Mouse (Mus musculus) C2C12 (cell line): ENCODE results near the gene Ccdc18. TPM values are rescaled to one million over a fixed set of nuclear protein-coding genes. Genes with fewer than 3 reads are reported as not detected.
A peak's percentile ranks its signal among the peaks of the same experiment; 100 is the strongest.
"Not testable (repeated sequence)": the region's sequence is repeated elsewhere in the genome, so short reads cannot be mapped to it uniquely, and the experiment has no call there.

Experiments
- H3K27me3 ChIP-seq: one replicate; pipeline ENCODE4 v1.6.1; 2011; ENCODE audit not compliant: control insufficient read depth, insufficient read depth, insufficient read length
- H3K36me3 ChIP-seq: one replicate; pipeline ENCODE4 v1.6.1; 2011; ENCODE audit not compliant: control insufficient read depth, insufficient read depth
- H3K4me3 ChIP-seq: one replicate; pipeline ENCODE4 v1.5.1; 2011; ENCODE audit warnings: mild to moderate bottlenecking, control low read depth; ENCODE audit not compliant: poor library complexity, insufficient read depth, severe bottlenecking
- H3K79me2 ChIP-seq: one replicate; pipeline ENCODE4 v1.6.1; 2011; ENCODE audit not compliant: control insufficient read depth, insufficient read depth
- H3K79me3 ChIP-seq: one replicate; pipeline ENCODE4 v1.6.1; 2011; ENCODE audit warnings: low read depth, control low read depth
- H3ac ChIP-seq: one replicate; pipeline ENCODE3; 2011; ENCODE audit warnings: low read depth; ENCODE audit not compliant: control insufficient read depth, insufficient read length
- CEBPB ChIP-seq: IDR thresholded peaks from one replicate; pipeline ENCODE4 v1.6.1; 2011; ENCODE audit warnings: low read depth, mild to moderate bottlenecking, control low read depth, moderate library complexity
- CTCF ChIP-seq: IDR thresholded peaks from one replicate; pipeline ENCODE4 v1.5.1; 2011; ENCODE audit not compliant: control insufficient read depth, insufficient read depth, insufficient read length
- FOSL1 ChIP-seq: IDR thresholded peaks from one replicate; pipeline ENCODE4 v1.8.0; 2011; ENCODE audit warnings: mild to moderate bottlenecking, low read length; ENCODE audit not compliant: poor library complexity, insufficient read depth, severe bottlenecking
- MAX ChIP-seq: IDR thresholded peaks from one replicate; pipeline ENCODE4 v1.6.1; 2011; ENCODE audit warnings: mild to moderate bottlenecking, control low read depth
- MYOD1 ChIP-seq: IDR thresholded peaks from one replicate; pipeline ENCODE4 v1.6.1; 2011; ENCODE audit warnings: low read depth; ENCODE audit not compliant: control insufficient read depth, insufficient read length
- MYOG ChIP-seq: IDR thresholded peaks from one replicate; pipeline ENCODE4 v1.6.1; 2011; ENCODE audit not compliant: control insufficient read depth, insufficient read length; ENCODE audit errors: extremely low read depth
- USF1 ChIP-seq: IDR thresholded peaks from one replicate; pipeline ENCODE4 v1.6.1; 2011; ENCODE audit warnings: low read depth, mild to moderate bottlenecking, control low read depth, moderate library complexity
- long read RNA-seq, 2 experiments: library from polyadenylated mRNA; unstranded; transcript quantifications; one replicate each; pipeline ENCODE4 v2.0.0; 2019 to 2020
- polyA plus RNA-seq: library from polyadenylated mRNA; unstranded; fragments of >200 nt; fragmentation: generic; extraction: Trizol; gene quantifications from one replicate; pipeline ENCODE4 v1.2.1, GENCODE M21; 2012; ENCODE audit warnings: missing spikeins

Ccdc18 gene
- 0.55 TPM for polyA plus RNA-seq
- long read RNA-seq, experiment 1, partial matches to known transcripts: 5 of 6 reads
- long read RNA-seq, experiment 1, other reads (novel, unspliced or antisense): 1 of 6 reads
- long read RNA-seq, experiment 2, partial matches to known transcripts: 12 of 17 reads
- long read RNA-seq, experiment 2, other reads (novel, unspliced or antisense): 4 of 17 reads

DNA sequence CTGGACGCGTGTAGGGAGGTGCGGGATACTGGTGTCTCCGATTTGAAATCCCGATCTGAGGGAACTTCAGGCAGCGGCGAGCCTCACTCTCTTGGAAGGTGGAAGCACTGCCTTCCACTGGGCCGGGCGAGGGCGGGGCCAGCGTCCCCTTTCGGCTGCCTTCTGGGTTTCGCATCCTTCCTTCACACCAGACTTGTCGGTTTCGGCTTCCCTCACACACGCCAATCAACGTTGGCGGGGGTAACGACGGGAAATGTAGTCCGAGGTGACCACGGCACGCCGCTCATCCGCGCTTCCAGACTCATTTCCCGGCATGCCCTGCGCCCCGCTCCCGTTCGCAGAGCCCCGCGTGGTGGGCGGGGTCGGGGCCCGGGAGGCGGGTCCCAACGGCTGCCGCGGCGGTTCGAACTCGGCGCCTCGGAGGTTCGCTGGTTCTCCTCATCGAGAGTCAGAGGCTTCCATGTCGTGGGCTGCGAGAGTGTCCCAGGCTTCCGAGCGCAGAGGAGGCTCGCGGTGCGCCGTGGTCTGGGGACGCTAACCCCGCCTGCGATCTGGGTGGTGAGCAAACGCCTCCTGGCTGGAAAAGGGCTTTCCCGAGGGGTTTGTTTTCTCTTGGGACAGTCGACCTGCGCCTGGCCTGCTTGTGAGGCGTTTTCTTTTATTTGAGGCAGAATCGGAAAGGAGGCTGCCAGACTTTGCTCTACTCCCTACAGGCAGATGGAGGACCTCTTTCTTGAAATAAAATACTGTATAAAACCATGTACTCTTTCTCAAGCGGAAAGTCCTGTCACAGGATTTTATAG is at the start of gene Ccdc18, which contains the start of gene Tmed5:
Gene Ccdc18, plus strand, starts transcription at position 435 of the 803 bp plus-strand sequence.
Gene Tmed5, minus strand, starts transcription at position 180 of the 803 bp plus-strand sequence.
- Histone ChIP-seq H3K27me3 (no peaks in the 10 kb centered on the region), H3K79me2 (peaks cover 48% of the 10 kb centered on the region), H3K4me3 (peak within 1 kb of the TSS; percentile 76), H3K79me3 (peaks cover 34% of the 10 kb centered on the region), H3ac (peak within 1 kb of the TSS; percentile 97), H3K36me3 (peaks cover 22% of the 10 kb centered on the region)
- TF ChIP-seq MYOD1 (no peak), CTCF (no peak), CEBPB (no peak), MYOG (no peak), MAX (no peak), USF1 (no peak), FOSL1 (no peak)

DNA sequence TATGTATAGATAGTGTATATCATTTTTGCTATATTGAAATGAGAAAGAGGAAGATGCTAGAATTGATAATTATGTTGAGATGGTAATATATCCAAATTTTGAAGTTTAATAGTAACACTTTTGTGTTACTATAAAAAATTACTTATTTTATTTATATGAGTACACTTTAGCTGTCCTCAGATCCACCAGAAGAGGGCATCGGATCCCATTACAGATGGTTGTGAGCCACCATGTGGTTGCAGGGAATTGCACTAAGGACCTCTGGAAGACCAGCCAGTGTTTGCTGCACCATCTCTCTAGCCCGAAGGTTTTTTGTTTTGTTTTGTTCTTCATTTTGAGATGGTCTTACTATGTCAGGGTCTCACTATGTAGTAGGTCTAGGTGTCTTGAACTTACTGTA is 47.2 kb upstream of the Ccdc18 start:
- peaks cover 29% of the 10 kb centered on the region for H3K79me2 ChIP-seq

DNA sequence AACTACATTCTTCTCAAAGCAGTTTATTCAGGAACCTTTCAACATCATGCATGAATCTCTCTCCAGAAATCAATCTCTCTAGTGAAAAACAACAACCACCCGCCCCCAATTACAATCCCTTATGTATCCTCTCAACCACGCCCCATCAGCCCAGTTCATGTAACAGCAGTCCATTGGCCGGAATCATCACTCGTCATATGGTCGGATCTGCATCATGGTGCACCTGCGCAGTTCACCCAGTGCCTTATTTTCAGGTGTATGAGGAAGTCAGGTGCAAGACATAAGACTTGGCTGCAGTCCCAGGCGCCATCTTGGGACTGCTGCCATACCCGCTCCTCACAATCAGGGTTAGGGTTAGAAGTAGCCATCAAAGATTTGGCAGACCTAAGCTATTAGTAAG is 39.9 kb upstream of the Ccdc18 start:
- H3K27me3 ChIP-seq, H3K4me3 ChIP-seq, H3K79me2 ChIP-seq, H3ac ChIP-seq, H3K79me3 ChIP-seq: not testable (repeated sequence)
- H3K36me3 ChIP-seq: peaks cover 55% of the 10 kb centered on the region

More for the DNA sequence above, 47.2 kb upstream of the Ccdc18 start:
- TF ChIP-seq MAX (no peak), MYOG (no peak), MYOD1 (no peak), USF1 (no peak), CEBPB (no peak), CTCF (no peak)
- no peak overlapping the region for H3K4me3 ChIP-seq
- no peak overlapping the region for H3ac ChIP-seq
- peaks cover 13% of the 10 kb centered on the region for H3K79me3 ChIP-seq
- peaks cover 61% of the 10 kb centered on the region for H3K36me3 ChIP-seq
- H3K27me3 ChIP-seq: no peaks in the 10 kb centered on the region

DNA sequence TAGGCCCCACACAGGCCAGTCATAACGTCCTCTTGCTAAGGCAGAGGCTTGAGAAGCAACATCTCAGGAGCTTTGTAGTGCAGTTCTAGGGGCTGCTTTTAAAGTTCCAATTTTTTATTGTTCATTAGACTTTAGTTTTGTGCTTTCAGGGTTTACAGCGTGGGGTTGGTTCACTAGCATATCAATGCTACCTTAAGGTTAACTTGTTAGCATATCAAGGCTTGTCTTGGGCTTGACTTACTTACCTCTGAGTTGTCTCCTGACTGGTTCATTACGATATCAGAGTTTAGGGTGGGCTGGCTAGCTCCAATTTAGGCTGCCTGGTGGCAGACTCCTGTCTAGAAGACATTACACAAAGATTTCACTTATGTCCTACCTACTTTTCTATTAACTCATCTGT is 35.0 kb upstream of the Ccdc18 start:
- TF ChIP-seq FOSL1 (no peak), MYOD1 (no peak), MAX (no peak), CEBPB (no peak), MYOG (no peak), USF1 (no peak), CTCF (no peak)
- Histone ChIP-seq H3K79me2 (no peaks in the 10 kb centered on the region), H3ac (no peak overlapping the region), H3K4me3 (no peak overlapping the region), H3K27me3 (no peaks in the 10 kb centered on the region), H3K79me3 (no peaks in the 10 kb centered on the region), H3K36me3 (peaks cover 65% of the 10 kb centered on the region)

DNA sequence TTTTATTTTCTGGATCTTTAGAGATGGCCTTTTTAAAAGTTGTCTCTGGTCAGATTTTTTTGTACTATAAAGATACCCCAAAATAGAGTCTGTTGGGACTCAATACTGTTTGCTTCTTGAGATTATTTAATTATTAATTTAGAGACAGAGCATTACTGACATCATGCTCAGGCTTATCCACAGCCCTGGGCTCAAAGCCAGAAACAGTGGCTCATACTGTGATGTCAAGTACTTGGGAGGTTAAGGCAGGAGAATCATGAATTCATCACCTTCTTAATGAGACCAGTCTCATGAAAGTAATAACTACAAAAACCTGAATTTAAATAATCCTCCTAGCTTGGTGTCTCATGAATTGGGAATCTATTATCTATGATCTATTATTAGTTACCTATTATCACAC is 32.5 kb upstream of the Ccdc18 start:
- TF ChIP-seq MYOG (no peak), CEBPB (no peak), FOSL1 (no peak), USF1 (no peak), MAX (no peak), CTCF (no peak), MYOD1 (no peak)
- Histone ChIP-seq H3ac (no peak overlapping the region), H3K79me2 (no peaks in the 10 kb centered on the region), H3K4me3 (no peak overlapping the region), H3K27me3 (no peaks in the 10 kb centered on the region), H3K36me3 (peaks cover 74% of the 10 kb centered on the region), H3K79me3 (peaks cover 1% of the 10 kb centered on the region)

DNA sequence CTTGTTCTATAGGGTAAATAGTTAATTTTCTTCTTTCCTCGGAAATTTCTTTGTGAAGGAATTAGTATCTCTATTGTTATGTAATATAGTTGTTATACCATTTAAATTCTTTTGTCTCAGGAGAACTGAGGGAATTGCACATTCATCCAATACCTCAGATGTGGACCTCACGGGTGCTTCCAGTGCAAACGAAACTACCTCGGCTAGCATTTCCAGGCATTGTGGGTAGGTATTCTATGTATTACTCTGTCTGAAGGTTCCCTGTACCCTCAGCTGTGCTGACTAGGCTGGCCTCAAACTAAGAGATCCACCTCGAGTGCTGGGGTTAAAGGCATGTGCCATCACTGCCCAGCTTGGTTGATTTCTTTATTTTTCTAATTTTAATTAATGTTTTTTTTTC is 28.4 kb upstream of the Ccdc18 start:
- Histone ChIP-seq H3K79me3 (peaks cover 1% of the 10 kb centered on the region), H3ac (no peak overlapping the region), H3K27me3 (no peaks in the 10 kb centered on the region), H3K36me3 (peaks cover 87% of the 10 kb centered on the region), H3K79me2 (no peaks in the 10 kb centered on the region), H3K4me3 (no peak overlapping the region)
- TF ChIP-seq MAX (no peak), CEBPB (no peak), MYOG (no peak), CTCF (no peak), FOSL1 (no peak), USF1 (no peak), MYOD1 (no peak)
